Mouse (Mus musculus): ENCODE measurements around the gene Fbxo2.

Fbxo2 gene

GRCm38 (mm10) chr4:148143721-148144120 lies 16.7 kb upstream of the Fbxo2 start:
- no peak for DNase-seq (ENCODE audit: low spot score in 2 of 2)

- no peak for DNase-seq (ENCODE audit: low spot score in 2 of 2)
These were observed 12.7 kb upstream of the Fbxo2 start for GRCm38 (mm10) chr4:148147714-148148113.

- DNase-seq (ENCODE audit: low spot score in 2 of 2) = no peak
These were observed 10.9 kb upstream of the Fbxo2 start for GRCm38 (mm10) chr4:148149540-148149939.

DNA sequence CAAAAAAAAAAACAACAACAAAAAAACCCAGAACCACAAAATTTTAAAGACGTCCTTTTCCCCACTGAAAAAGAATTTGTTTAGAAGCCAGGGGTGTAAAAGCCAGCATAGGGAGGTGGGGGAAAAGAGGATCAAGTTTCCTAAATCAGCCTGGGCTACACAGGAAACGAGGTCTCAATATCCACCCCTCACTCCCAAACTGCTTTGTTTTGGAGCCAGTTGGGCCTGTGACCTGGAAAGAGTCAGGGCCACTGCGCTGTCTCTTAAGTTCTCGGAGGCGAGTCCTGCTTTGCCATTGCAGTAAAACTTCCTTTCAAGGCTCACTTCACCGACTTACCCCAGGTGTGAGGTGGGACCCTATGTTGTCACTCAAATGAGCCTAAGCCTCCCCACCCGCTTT lies 10.2 kb upstream of the Fbxo2 start:
- DNase-seq (ENCODE audit: low spot score in 2 of 2) = no peak

GRCm38 (mm10) chr4:148150953-148151266 lies 9.5 kb upstream of the Fbxo2 start:
- no peak for DNase-seq (ENCODE audit: low spot score in 2 of 2)

DNA sequence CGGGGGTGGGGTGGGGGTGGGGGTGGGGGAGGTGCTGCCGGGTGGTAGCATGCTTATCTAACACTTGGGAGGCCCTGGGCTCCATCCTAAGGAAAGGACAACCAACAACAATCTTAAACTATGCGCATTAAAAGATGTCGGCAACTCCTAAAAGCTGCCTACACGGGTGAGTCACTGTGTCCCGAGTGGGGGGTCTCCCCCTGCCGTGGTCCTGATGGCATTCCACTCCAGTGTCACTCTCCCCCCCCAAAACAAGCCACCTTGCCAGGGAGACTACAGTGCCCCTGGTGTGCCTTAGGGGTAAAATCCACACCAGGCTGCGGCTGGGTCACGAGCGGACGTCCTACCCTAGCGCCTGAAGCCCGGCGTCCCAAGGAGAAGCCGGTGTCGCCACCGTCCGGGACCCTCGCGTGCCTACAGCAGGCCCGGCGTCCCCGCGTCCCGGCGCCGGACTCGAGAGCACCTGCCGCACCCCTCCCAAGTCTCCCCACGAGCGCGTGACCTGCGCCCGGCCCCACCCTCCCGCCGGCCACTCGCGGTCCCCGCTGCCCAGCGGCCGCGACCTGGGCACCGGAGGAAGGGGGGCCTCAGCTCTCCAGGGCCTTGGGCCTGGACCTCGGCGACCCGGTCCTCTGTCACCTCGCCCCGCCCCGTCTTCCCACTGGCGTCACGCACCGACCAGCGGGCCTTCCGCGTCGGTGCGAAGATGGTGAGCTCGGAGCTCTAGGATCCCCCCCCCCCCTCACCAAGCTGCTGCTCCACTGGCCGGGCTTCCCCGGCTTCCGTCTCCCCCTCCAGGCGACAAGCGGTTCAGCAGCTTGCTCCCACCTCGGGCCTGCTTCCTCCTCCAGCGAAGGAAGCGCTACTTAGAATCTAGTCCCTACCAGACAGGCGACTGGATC lies 8.9 kb upstream of the Fbxo2 start, which contains the start of gene Fbxo6:
Gene Fbxo6 (minus strand): TSS at position 874 of the 902 bp plus-strand sequence.
- peak; percentile 64 to 82 for DNase-seq (ENCODE audit: low spot score in 2 of 2)

- DNase-seq (ENCODE audit: low spot score in 2 of 2) = no peak
These were observed 7.9 kb upstream of the Fbxo2 start for GRCm38 (mm10) chr4:148152547-148152946.

- no peak for DNase-seq (ENCODE audit: low spot score in 2 of 2)
These were observed 6.4 kb upstream of the Fbxo2 start for GRCm38 (mm10) chr4:148154006-148154405.

DNA sequence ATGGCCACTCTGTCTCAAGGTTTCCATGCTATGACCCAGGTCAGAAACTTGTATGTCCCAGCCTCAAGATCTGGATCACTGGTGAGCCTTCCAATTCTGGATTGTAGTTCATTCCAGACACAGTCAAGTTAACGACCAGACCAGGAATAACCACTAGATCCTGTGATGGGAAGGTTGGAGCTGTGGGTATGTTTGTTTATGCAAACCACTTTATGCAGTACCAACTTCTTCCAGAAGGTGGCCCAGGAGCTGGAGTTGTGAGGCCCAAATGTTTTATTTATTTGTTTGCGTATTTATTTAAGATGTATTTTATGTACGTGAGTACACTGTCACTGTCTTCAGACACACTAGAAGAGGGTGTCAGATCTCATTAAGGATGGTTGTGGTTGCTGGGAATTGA lies 5.4 kb upstream of the Fbxo2 start:
- DNase-seq (ENCODE audit: low spot score in 2 of 2) = peak in 1 of 2 experiments; percentile 69

DNA sequence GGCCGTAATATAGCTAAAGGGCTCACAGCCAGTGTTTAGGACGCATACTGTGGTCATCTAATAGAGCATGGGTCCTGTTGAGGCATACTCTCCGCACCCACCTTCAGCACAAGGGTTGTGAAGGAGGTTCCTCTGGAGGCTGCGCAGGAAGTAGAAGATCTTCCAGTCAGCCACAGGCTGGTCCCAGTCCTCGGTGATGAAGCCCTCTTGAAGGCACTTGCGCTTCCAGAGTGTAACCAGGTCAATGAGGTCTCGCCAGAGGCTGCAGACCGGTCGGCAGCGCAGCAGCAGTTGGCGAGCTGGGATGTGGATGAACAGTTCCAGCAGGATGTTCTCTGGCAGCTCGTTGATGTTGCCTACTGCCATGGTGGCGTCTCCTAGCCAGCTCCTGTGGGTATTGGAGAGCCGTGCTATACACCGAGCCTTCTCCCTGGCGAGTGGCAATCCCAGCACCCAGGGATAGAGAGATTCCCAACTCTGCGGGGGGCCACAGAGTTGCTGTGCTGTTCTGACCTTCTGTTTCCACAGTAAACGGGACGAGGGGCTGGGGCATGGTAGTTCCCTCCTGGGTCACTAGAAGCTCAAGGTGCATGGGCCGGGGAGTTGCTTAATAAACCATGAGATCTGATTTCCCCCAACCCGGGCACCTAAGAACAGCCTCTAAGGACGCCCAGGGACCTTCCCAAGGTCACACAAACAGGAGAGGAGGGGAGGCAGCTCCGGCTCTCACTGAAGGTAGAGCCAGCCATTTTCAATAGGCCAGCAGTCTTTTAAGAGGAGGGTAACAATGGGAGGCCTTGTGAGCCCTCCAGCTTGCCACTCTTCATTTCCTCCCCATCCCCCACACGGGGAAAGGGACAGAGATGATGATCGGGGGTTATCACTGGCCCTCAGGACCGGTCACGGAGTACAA lies 1.7 kb upstream of the Fbxo2 start:
- DNase-seq (ENCODE audit: low spot score in 2 of 2) = no peak

- DNase-seq (ENCODE audit: low spot score in 2 of 2) = peak; percentile 73 to 92
These were observed 631 bp upstream of the Fbxo2 start for GRCm38 (mm10) chr4:148159544-148160435.

GRCm38 (mm10) chr4:148164002-148164439 lies 3.6 kb downstream of the Fbxo2 start:
- DNase-seq (ENCODE audit: low spot score in 2 of 2) = peak; percentile 29 to 77

DNA sequence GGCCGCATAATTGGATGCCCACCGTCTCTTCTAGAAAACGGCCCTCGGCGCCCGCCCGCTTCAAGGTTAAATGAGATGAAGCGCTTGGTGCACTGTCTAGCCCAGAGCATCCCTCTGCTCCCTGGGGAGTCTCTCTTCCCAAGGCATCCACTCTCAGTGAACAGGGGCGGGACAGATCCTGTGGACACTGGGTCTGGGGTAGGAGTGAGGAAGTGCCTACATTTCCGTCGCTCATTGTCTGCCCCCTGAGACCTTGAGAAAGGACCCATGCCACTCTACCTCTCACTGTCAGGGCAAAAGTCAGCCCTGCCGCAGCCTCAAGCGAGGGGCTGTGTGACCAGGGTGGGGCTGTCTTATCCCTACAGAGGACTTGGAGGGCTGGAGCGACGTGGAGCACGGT lies 4.0 kb downstream of the Fbxo2 start:
- DNase-seq (ENCODE audit: low spot score in 2 of 2) = no peak

GRCm38 (mm10) chr4:148165551-148165950 lies 5.1 kb downstream of the Fbxo2 start:
- DNase-seq (ENCODE audit: low spot score in 2 of 2) = no peak

DNA sequence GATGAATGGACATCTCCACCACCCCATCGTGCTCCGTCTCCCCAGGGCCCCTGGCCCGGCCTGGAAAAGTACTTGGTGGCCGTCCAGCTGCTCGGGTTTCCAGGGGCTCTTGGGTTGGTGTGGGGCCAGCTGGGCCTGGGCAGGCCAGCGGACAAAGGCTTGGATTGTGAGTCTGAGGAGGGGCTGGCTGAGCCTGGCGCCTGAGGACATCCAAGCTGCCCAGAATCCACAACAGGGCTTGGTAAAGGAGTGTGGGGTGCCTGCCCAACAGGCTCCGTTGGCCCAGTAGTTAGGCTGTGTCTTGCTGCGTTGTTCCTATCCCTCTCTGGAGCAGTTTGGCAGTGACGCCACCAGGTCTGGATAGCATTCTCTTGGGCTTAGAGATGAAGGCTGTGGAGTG lies 6.0 kb downstream of the Fbxo2 start:
- DNase-seq (ENCODE audit: low spot score in 2 of 2) = no peak

GRCm38 (mm10) chr4:148166986-148167385 lies 6.6 kb downstream of the Fbxo2 start:
- DNase-seq (ENCODE audit: low spot score in 2 of 2) = peak; percentile 42 to 84

GRCm38 (mm10) chr4:148168287-148168686 lies 7.9 kb downstream of the Fbxo2 start:
- peak; percentile 65 to 79 for DNase-seq (ENCODE audit: low spot score in 2 of 2)

- no peak for DNase-seq (ENCODE audit: low spot score in 2 of 2)
These were observed 9.2 kb downstream of the Fbxo2 start for GRCm38 (mm10) chr4:148169586-148169985.

GRCm38 (mm10) chr4:148170842-148171241 lies 10.4 kb downstream of the Fbxo2 start:
- peak; percentile 61 to 73 for DNase-seq (ENCODE audit: low spot score in 2 of 2)

DNA sequence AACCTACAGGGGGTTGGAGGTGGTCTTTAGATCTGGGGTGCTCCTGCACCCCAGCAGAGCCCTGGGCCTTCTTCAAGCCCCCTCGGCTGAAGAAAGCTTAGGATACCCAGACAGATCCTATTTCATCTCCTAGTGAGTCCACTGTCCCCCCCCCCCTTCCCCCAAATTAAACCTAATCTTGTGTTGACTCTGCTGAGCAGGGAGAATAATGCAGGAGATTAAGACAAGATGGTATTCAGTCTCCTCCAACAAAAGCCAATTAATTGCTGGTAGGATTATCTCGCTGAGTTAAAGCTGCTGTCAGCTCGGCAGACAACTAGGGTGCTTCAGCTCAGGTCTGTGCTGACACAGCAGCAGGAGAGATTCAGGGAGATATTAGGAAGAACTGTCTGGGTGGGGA lies 10.8 kb downstream of the Fbxo2 start:
- no peak for DNase-seq (ENCODE audit: low spot score in 2 of 2)

GRCm38 (mm10) chr4:148173811-148174494 lies 13.5 kb downstream of the Fbxo2 start:
- DNase-seq (ENCODE audit: low spot score in 2 of 2) = no peak
